Comparison of ENCODE assay signal across 21 mouse cellular contexts in genomic region chr4:81962586-81962985, GRCm38 (mm10).
A peak's percentile ranks its signal among the peaks of the same experiment; 100 is the strongest.
DNase-seq lines count a peak whose midpoint lies in the region; ATAC-seq and TF ChIP-seq lines count a peak whose summit lies in the region.
"Had no signal": no experiment of that assay in that cellular context is flagged by ENCODE, and none has a peak within 500 bp of the region (broad histone marks: within the 10 kb centered on the region; RNA-seq: fewer than 3 reads in every experiment).

No protein-coding gene starts in this region.

- TF ChIP-seq CTCF in intestine, postnatal 0 days (IDR thresholded peaks at IDR 0.05; ENCODE audit: low read depth), result no peak

- peak overlapping the region; percentile 2; the same call in 1 of the 2 replicates for H3K4me2 ChIP-seq in intestine, embryonic 14.5 days (ENCODE audit: low read length)
- H3K4me2 ChIP-seq in intestine, postnatal 0 days (replicated peaks; ENCODE audit: low read depth), result no peak overlapping the region
- H3K4me2 ChIP-seq in midbrain, embryonic 14.5 days (ENCODE audit: low read length), result no peak overlapping the region
- H3K4me2 ChIP-seq in intestine, embryonic 15.5 days (replicated peaks), result no peak overlapping the region
- H3K4me2 ChIP-seq in stomach, embryonic 15.5 days, result no peak overlapping the region
- H3K4me2 ChIP-seq: embryonic facial prominence, embryonic 12.5 days; forebrain, embryonic 12.5 days; heart, embryonic 13.5 days; hindbrain, embryonic 15.5 days had no signal

- no peak overlapping the region for H3K4me3 ChIP-seq in intestine, embryonic 14.5 days (ENCODE audit: low read depth, low read length)
- no peak overlapping the region for H3K4me3 ChIP-seq in intestine, postnatal 0 days (ENCODE audit: low read depth, low read length)
- H3K4me3 ChIP-seq in midbrain, embryonic 14.5 days (replicated peaks; ENCODE audit: low read depth, low read length), result no peak overlapping the region
- no peak overlapping the region for H3K4me3 ChIP-seq in midbrain, embryonic 10.5 days
- H3K4me3 ChIP-seq in intestine, embryonic 15.5 days (replicated peaks), result no peak overlapping the region
- H3K4me3 ChIP-seq in stomach, embryonic 15.5 days (replicated peaks), result no peak overlapping the region
- H3K4me3 ChIP-seq: embryonic facial prominence, embryonic 12.5 days; forebrain, embryonic 12.5 days; gastrocnemius, adult 2 months; heart, embryonic 13.5 days; hindbrain, embryonic 15.5 days had no signal

- WGBS in intestine, embryonic 14.5 days, result 47% methylated on average over 5 of the region's 5 CpGs
- WGBS in intestine, postnatal 0 days, result 62% methylated on average over 5 of the region's 5 CpGs
- WGBS in midbrain, embryonic 14.5 days, result 39% methylated on average over 5 of the region's 5 CpGs
- WGBS in midbrain, embryonic 10.5 days, result 87% methylated on average over 5 of the region's 5 CpGs
- WGBS in intestine, embryonic 15.5 days, result 53% methylated on average over 5 of the region's 5 CpGs
- WGBS in stomach, embryonic 15.5 days, result 50% methylated on average over 5 of the region's 5 CpGs

- H3K27me3 ChIP-seq in intestine, embryonic 14.5 days (replicated peaks; ENCODE audit: control insufficient read depth, insufficient read depth, low read length), result no peaks in the 10 kb centered on the region
- H3K27me3 ChIP-seq in intestine, postnatal 0 days (replicated peaks; ENCODE audit: control insufficient read depth, insufficient read depth, low read length), result no peaks in the 10 kb centered on the region
- no peaks in the 10 kb centered on the region for H3K27me3 ChIP-seq in midbrain, embryonic 14.5 days (ENCODE audit: control insufficient read depth, insufficient read depth, low read length)
- H3K27me3 ChIP-seq in midbrain, embryonic 10.5 days (ENCODE audit: low read depth, poor library complexity, severe bottlenecking), result no peaks in the 10 kb centered on the region
- H3K27me3 ChIP-seq in intestine, embryonic 15.5 days (replicated peaks), result no peaks in the 10 kb centered on the region
- H3K27me3 ChIP-seq in stomach, embryonic 15.5 days (replicated peaks), result no peaks in the 10 kb centered on the region
- H3K27me3 ChIP-seq: embryonic facial prominence, embryonic 12.5 days; forebrain, embryonic 12.5 days; heart, embryonic 13.5 days; hindbrain, embryonic 15.5 days had no signal

- H3K4me1 ChIP-seq in intestine, embryonic 14.5 days (replicated peaks; ENCODE audit: control insufficient read depth, insufficient read depth, low read length), result 0 out of 2 replicates have a peak, but pooled peaks cover 2% of the 10 kb centered on the region
- no peaks in the 10 kb centered on the region for H3K4me1 ChIP-seq in intestine, postnatal 0 days (replicated peaks; ENCODE audit: control insufficient read depth, insufficient read depth, low read length)
- H3K4me1 ChIP-seq in midbrain, embryonic 14.5 days (ENCODE audit: control insufficient read depth, insufficient read depth, low read length), result no peaks in the 10 kb centered on the region
- peaks cover 9% of the 10 kb centered on the region for H3K4me1 ChIP-seq in midbrain, embryonic 10.5 days
- H3K4me1 ChIP-seq in intestine, embryonic 15.5 days (replicated peaks), result 0 out of 2 replicates have a peak, but pooled peaks cover 3% of the 10 kb centered on the region
- H3K4me1 ChIP-seq in stomach, embryonic 15.5 days, result 0 out of 2 replicates have a peak, but pooled peaks cover 3% of the 10 kb centered on the region
- H3K4me1 ChIP-seq: hindbrain, embryonic 15.5 days had no signal

- H3K36me3 ChIP-seq in intestine, embryonic 14.5 days (ENCODE audit: control insufficient read depth, insufficient read depth, low read length), result no peaks in the 10 kb centered on the region
- no peaks in the 10 kb centered on the region for H3K36me3 ChIP-seq in intestine, postnatal 0 days (ENCODE audit: control insufficient read depth, insufficient read depth)
- no peaks in the 10 kb centered on the region for H3K36me3 ChIP-seq in midbrain, embryonic 14.5 days (ENCODE audit: control insufficient read depth, insufficient read depth, low read length)
- H3K36me3 ChIP-seq in midbrain, embryonic 10.5 days, result no peaks in the 10 kb centered on the region
- H3K36me3 ChIP-seq in intestine, embryonic 15.5 days, result no peaks in the 10 kb centered on the region
- no peaks in the 10 kb centered on the region for H3K36me3 ChIP-seq in stomach, embryonic 15.5 days
- H3K36me3 ChIP-seq: embryonic facial prominence, embryonic 12.5 days; forebrain, embryonic 12.5 days; G1E; heart, embryonic 13.5 days; hindbrain, embryonic 15.5 days had no signal

- H3K27ac ChIP-seq in intestine, embryonic 14.5 days (ENCODE audit: low read depth), result no peak overlapping the region
- no peak overlapping the region for H3K27ac ChIP-seq in intestine, postnatal 0 days (ENCODE audit: low read depth, low read length)
- H3K27ac ChIP-seq in midbrain, embryonic 14.5 days (replicated peaks; ENCODE audit: low read depth, low read length), result no peak overlapping the region
- no peak overlapping the region for H3K27ac ChIP-seq in midbrain, embryonic 10.5 days (replicated peaks)
- H3K27ac ChIP-seq in intestine, embryonic 15.5 days, result 0 out of 2 replicates have a peak overlapping the region, but pooled peaks have one; percentile 17
- H3K27ac ChIP-seq in stomach, embryonic 15.5 days, result peak overlapping the region; percentile 63; the same call in 1 of the 2 replicates
- H3K27ac ChIP-seq: embryonic facial prominence, embryonic 12.5 days; forebrain, embryonic 12.5 days; gastrocnemius, adult 2 months; heart, embryonic 13.5 days; hindbrain, embryonic 15.5 days had no signal

- H3K9ac ChIP-seq in intestine, embryonic 14.5 days (ENCODE audit: low read length), result no peak overlapping the region
- no peak overlapping the region for H3K9ac ChIP-seq in intestine, postnatal 0 days (ENCODE audit: low read depth, low read length)
- no peak overlapping the region for H3K9ac ChIP-seq in midbrain, embryonic 14.5 days (replicated peaks; ENCODE audit: low read length)
- H3K9ac ChIP-seq in intestine, embryonic 15.5 days, result no peak overlapping the region
- H3K9ac ChIP-seq in stomach, embryonic 15.5 days, result no peak overlapping the region
- H3K9ac ChIP-seq: embryonic facial prominence, embryonic 12.5 days; forebrain, embryonic 12.5 days; heart, embryonic 13.5 days; hindbrain, embryonic 15.5 days had no signal

- no peak for ATAC-seq in intestine, embryonic 14.5 days (replicated peaks; ENCODE audit: low FRiP score, low TSS enrichment, low read depth)
- ATAC-seq in intestine, postnatal 0 days, result no peak
- no peak for ATAC-seq in midbrain, embryonic 14.5 days (ENCODE audit: low FRiP score, low TSS enrichment)
- ATAC-seq in intestine, embryonic 15.5 days, result no peak
- no peak for ATAC-seq in stomach, embryonic 15.5 days (ENCODE audit: insufficient read depth, low FRiP score, low read depth)
- ATAC-seq: CD4-positive, CD25-positive, alpha-beta regulatory T cell, adult 4 months had no signal

- no peaks in the 10 kb centered on the region for H3K9me3 ChIP-seq in intestine, embryonic 14.5 days (ENCODE audit: control insufficient read depth, low read length)
- no peaks in the 10 kb centered on the region for H3K9me3 ChIP-seq in intestine, postnatal 0 days (ENCODE audit: control insufficient read depth)
- no peaks in the 10 kb centered on the region for H3K9me3 ChIP-seq in midbrain, embryonic 14.5 days (ENCODE audit: control insufficient read depth, low read length)
- no peaks in the 10 kb centered on the region for H3K9me3 ChIP-seq in midbrain, embryonic 10.5 days (replicated peaks)
- H3K9me3 ChIP-seq in intestine, embryonic 15.5 days, result no peaks in the 10 kb centered on the region
- H3K9me3 ChIP-seq in stomach, embryonic 15.5 days, result no peaks in the 10 kb centered on the region
- H3K9me3 ChIP-seq: embryonic facial prominence, embryonic 12.5 days; forebrain, embryonic 12.5 days; heart, embryonic 13.5 days; hindbrain, embryonic 15.5 days had no signal

- no peak for DNase-seq in intestine, embryonic 14.5 days (ENCODE audit: low spot score)
- DNase-seq in midbrain, embryonic 14.5 days, result peak; percentile 29
- no peak for DNase-seq in midbrain, embryonic 10.5 days (ENCODE audit: low spot score)
- no peak for DNase-seq in heart, adult 9 months (ENCODE audit: low spot score in 2 of 2)
- DNase-seq: adrenal gland, adult 8-10 months; adrenal gland, postnatal 36 days; cerebellum, adult 11 months; cerebellum, adult 8-10 months; cerebellum, postnatal 25 days; gastrocnemius, adult 2 months; gastrocnemius, postnatal 25 days; heart, postnatal 36 days had no signal

Comparison
In these comparisons a context has a peak if more than half of its experiments do, and no peak if none do; other contexts are left out.
1. H3K27ac ChIP-seq: peak in intestine, embryonic 15.5 days (single experiment) and stomach, embryonic 15.5 days (single experiment); none in intestine, embryonic 14.5 days (single experiment), intestine, postnatal 0 days (single experiment), midbrain, embryonic 14.5 days (single experiment) and midbrain, embryonic 10.5 days (single experiment).